Mouse (Mus musculus): Measurements from ENCODE around the gene Opa3.

DNA sequence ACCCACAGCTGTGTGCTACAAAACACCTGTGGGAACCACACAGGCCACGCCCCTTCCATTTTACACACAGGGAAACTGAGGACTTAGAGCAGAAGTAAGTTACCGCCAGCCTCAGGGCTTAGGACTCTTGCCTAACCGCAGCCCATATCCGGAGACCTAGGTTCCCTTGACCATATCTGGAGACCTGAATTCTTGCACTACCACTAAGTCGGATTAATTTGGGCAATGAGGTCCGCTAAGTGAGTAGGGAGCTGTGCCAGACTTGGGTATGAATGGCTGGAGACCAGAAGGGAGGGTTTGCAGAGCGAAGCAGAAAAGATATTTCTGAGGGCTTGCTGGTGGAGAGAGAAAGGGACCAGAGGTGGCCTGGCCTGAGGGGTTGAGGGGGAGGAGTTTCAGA is 13.8 kb upstream of the Opa3 start:
- TF ChIP-seq CTCF (IDR thresholded peaks at IDR 0.05; ENCODE audit: low read depth) (no peak), EP300 (optimal IDR thresholded peaks at IDR 0.05) (no peak)
